Mouse (Mus musculus) left cerebral cortex, adult 2 months (tissue): ENCODE measurements around the gene Lhx4. TPM values are rescaled to one million over a fixed set of nuclear protein-coding genes. Genes with fewer than 3 reads are reported as not detected.

Experiments
- DNase-seq, 2 experiments: peaks; one replicate each; pipeline ENCODE4 v3.0.0; 2021 to 2022; ENCODE audit warnings: low spot score in 2 of 2, mixed read lengths in 1 of 2; ENCODE audit errors: extremely low spot score in 1 of 2
- H3K27ac ChIP-seq: fragments of 200-600 bp; 2 replicates; pipeline ENCODE4 v1.8.1; 2022
- H3K4me3 ChIP-seq: fragments of 200-600 bp; 2 replicates; pipeline ENCODE4 v1.8.1; 2022
- CTCF ChIP-seq: fragments of 200-600 bp; IDR thresholded peaks from 2 replicates; pipeline ENCODE4 v1.8.1; 2022; ENCODE audit warnings: antibody characterized with exemption, mild to moderate bottlenecking, moderate library complexity
- intact Hi-C: fragments of 180-260 bp; cut with DNase I; formaldehyde crosslinking; loops from one replicate; pipeline ENCODE4 v1.15.1; 2025
- total RNA-seq, 2 experiments: library from RNA; stranded (reverse); gene quantifications; 2 replicates each; pipeline ENCODE4 v1.2.3; 2021

Lhx4 gene
- total RNA-seq, 2 experiments from 2014 or later: not detected

DNA sequence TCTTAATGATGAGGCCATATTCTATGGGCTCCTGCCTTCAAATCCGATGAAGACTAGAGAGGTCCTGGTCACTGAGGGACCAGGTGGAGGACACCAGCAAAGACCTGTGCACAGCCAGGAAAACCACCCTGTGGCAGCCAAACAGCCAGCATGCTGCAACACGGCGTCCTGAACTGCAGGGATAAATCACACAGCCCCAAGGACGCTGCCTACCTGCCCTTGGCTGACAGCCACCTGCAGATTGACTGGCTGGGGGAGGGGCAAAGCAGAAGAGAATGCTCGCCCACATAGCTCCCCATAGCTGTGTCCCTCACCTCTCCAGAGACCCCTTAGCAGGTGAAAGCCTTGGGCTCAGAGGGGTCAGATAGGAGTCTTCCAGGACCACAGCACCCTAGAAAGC is 31.5 kb downstream of the Lhx4 start:
- Histone ChIP-seq H3K27ac (no peak overlapping the region), H3K4me3 (no peak overlapping the region)
- TF ChIP-seq CTCF: no peak
- DNase-seq: no peak
- intact Hi-C loops: no loop called here

DNA sequence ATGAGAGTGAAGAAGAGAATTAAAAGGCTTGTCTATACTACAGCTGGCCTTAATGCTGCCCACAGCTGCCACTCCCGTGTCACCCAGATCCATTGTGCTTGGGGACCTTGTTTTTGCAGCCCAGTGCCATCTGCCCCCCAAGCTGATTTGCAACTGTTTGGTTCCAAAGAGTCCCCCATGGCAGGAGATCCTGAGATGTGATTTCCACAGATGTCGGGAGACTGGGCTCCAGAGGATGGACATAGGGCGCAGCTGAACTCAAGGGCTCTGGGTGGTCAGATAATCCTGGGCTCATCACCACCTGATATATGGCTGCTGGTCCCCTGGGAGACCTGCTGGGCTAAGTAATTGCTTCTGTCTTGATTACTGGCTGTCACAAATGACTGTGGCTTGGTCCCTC is 32.6 kb downstream of the Lhx4 start:
- intact Hi-C loops: no loop called here
- DNase-seq: no peak
- no peak overlapping the region for H3K4me3 ChIP-seq
- no peak overlapping the region for H3K27ac ChIP-seq
- no peak for TF ChIP-seq CTCF

DNA sequence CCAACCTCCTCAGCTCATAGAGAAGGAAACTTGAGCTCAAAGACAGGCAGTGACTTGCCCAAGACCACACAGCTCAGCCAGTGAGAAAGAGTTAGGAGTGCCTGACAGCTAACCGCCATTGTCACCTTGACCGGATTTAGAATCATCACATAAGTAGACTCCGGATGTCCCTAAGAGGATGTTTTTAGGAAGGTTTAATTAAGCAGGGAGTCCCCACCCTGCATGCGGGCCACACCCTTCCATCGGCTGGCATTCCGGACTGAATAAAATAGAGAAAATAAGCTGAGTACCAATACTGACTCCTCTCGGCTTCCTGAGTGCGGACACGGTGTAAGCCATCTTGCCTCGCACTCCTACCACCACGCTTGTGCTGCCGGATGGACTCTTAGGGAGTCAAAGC is 34.2 kb downstream of the Lhx4 start:
- intact Hi-C loops: no loop called here
- Histone ChIP-seq H3K4me3 (no peak overlapping the region), H3K27ac (no peak overlapping the region)
- DNase-seq: no peak
- no peak for TF ChIP-seq CTCF

DNA sequence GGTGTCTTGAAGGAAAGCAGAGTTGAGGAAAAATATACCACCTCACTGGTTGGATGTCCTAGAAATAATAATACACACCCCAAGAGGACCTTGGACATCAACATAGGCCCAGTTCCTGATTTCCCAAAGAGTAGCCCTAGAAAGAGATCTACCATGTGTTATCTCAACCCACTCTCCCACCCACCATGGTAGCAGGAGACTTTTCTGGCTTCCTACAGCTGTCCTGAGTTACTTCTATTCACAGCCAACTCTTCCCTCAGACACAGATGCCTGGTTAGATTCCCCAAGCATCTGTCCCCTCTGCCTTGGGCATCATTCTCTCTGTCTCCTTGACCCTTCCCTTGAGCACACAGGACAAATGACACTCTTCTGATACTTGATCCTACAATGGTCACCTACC is 36.1 kb downstream of the Lhx4 start:
- no peak overlapping the region for H3K27ac ChIP-seq
- H3K4me3 ChIP-seq: no peak overlapping the region
- TF ChIP-seq CTCF: no peak
- DNase-seq: no peak
- intact Hi-C loops: no loop called here

GRCm38 (mm10) chr1:155713306-155713705 is 38.2 kb downstream of the Lhx4 start:
- H3K4me3 ChIP-seq: no peak overlapping the region
- DNase-seq: no peak
- intact Hi-C loops: no loop called here
- no peak for TF ChIP-seq CTCF
- H3K27ac ChIP-seq: no peak overlapping the region

DNA sequence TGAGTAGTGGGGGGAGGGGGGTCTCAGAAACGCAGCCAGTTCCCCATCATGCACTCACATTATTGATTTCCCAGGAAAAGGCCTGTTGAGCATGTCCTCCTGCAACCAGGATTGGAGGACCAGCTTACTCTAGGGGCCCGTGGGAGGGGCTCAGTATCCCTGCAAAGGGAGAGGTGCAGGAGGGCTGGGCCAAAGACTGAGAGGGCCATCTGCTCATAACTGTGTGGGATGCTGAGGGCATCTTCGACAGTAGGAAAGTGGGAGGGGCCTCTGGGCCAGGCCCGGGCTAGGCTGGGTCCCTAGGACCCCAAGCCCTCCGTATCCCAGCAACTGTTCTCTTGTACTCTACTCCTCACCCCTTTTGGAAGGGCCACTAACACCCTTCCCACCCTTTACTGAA is 47.3 kb downstream of the Lhx4 start:
- H3K4me3 ChIP-seq: no peak overlapping the region
- intact Hi-C loops: no loop called here

GRCm38 (mm10) chr1:155703191-155703680 is 48.2 kb downstream of the Lhx4 start:
- DNase-seq: no peak
- no peak overlapping the region for H3K27ac ChIP-seq
- intact Hi-C loops: no loop called here
- H3K4me3 ChIP-seq: no peak overlapping the region
- TF ChIP-seq CTCF: no peak

More for the DNA sequence above, 47.3 kb downstream of the Lhx4 start:
- no peak for DNase-seq
- no peak for TF ChIP-seq CTCF
- H3K27ac ChIP-seq: no peak overlapping the region

- TF ChIP-seq CTCF: no peak
- Histone ChIP-seq H3K27ac (no peak overlapping the region), H3K4me3 (no peak overlapping the region)
- no peak for DNase-seq
- intact Hi-C loops: no loop called here
Observed at GRCm38 (mm10) chr1:155700886-155701285, 50.6 kb downstream of the Lhx4 start.

DNA sequence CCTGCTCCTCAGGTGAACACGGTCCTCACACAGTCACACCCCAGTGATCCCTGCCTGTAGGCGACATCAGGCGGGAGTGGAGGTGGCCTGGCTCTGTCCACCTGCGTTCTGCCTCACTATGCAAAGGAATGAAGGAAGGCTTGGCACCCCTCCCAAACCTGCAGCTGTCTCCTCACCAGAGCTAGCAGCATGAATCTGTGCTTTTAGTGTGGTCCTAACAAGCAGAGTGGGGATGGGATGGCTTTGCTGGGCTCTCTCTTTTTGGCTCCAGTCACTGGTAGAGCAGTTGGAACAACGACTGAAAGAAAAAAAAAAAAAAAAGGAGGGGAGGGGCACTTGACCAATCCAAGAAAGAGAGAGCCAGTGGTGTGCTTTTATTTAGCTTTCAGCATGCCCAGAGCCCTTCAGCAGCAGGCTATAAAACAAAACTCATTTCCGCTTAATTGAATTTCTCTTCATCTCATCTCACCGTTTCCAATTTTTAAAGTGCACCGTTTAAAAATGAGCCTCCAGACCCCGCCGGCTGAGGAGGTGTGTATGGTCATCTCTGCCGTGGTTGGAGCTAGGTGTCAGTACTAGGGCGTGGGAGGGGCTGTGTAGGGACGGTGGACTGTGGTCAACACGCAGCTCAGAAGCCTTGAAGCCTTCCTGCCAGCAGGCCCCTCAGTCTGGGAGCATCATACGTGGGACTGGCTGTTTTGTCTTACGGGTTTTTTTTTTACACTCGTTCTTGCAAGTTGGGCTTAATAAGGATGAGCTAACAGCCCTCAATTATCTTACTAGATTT is 52.9 kb downstream of the Lhx4 start:
- no peak overlapping the region for H3K4me3 ChIP-seq
- no peak overlapping the region for H3K27ac ChIP-seq
- intact Hi-C loops: no loop called here
- no peak for TF ChIP-seq CTCF
- peak; percentile 17 to 54 for DNase-seq

DNA sequence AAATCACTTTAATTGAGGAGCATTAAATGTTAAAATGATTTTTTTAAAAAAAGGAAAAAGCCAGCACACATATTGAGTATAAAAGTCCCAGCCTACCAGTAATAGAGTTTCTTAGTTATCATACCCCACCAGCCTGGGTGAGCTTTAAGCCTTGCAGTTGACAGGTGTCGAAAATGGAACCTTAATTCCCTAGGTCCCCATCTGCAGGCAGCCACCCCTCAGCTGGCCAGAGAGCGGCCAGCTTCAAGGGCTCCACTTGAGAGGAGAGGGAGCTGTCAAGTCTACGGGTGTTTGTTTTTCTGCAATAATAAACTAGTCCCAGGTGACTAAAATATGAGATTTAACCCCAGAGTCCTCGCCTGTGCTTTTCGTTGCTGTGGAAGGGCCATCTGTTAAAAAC is 58.0 kb downstream of the Lhx4 start:
- no peak for TF ChIP-seq CTCF
- no peak overlapping the region for H3K27ac ChIP-seq
- intact Hi-C loops: no loop called here
- no peak for DNase-seq
- H3K4me3 ChIP-seq: no peak overlapping the region

GRCm38 (mm10) chr1:155693026-155693425 is 58.5 kb downstream of the Lhx4 start:
- intact Hi-C loops: no loop called here
- TF ChIP-seq CTCF: no peak
- Histone ChIP-seq H3K27ac (no peak overlapping the region), H3K4me3 (no peak overlapping the region)
- DNase-seq: no peak

- intact Hi-C loops: no loop called here
- Histone ChIP-seq H3K4me3 (no peak overlapping the region), H3K27ac (no peak overlapping the region)
- TF ChIP-seq CTCF: no peak
- DNase-seq: no peak
Observed at GRCm38 (mm10) chr1:155692230-155692629, 59.3 kb downstream of the Lhx4 start.

DNA sequence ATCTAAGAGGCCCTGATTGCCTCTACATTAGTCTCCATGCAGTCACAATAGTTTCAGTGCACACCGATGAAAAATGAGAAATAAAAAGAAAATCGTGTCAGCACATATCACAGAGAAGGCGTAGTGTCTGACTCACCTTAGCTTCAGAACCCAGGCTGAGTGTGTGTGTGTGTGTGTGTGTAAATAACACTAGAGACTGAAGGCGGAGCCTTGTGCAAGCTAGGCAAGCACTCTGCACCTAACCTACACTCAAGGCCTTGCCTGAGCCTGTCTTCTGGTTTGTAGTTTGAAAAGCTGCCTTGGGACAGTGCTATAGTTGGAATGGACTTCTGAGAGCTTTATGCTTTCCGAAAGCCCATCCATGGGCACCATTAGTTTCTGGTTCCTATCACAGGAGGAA is 61.9 kb downstream of the Lhx4 start:
- Histone ChIP-seq H3K27ac (no peak overlapping the region), H3K4me3 (no peak overlapping the region)
- no peak for TF ChIP-seq CTCF
- no peak for DNase-seq
- intact Hi-C loops: no loop called here
